Mouse (Mus musculus) MEL (cell line): ENCODE results near the gene Mkrn1. TPM values are rescaled to one million over a fixed set of nuclear protein-coding genes. Genes with fewer than 3 reads are reported as not detected.

ENCODE experiments used
- DNase-seq: peaks from one replicate; pipeline ENCODE4 v3.0.0; 2011; ENCODE audit warnings: low read depth, low spot score
- H3K27ac ChIP-seq: 2 replicates; pipeline ENCODE4 v1.5.1; 2012; ENCODE audit warnings: low read depth, mild to moderate bottlenecking, control low read depth, low read length, moderate library complexity; ENCODE audit not compliant: control insufficient read depth
- H3K27me3 ChIP-seq, 2 experiments: fragments of 150-350 bp in 1 of 2; sonication (generic) in 1 of 2; 2 replicates each; pipeline ENCODE4 v1.6.1; 2012; ENCODE audit warnings: low read length in 2 of 2, mild to moderate bottlenecking in 2 of 2, improper control_type of control experiment in 1 of 2, moderate library complexity in 1 of 2; ENCODE audit not compliant: insufficient read depth in 2 of 2, control insufficient read depth in 1 of 2
- H3K36me3 ChIP-seq, 2 experiments: 2 replicates each; pipeline ENCODE4 v1.6.1; 2012 to 2014; ENCODE audit warnings: low read length in 2 of 2, improper control_type of control experiment in 1 of 2, inconsistent platforms in 1 of 2, mild to moderate bottlenecking in 1 of 2; ENCODE audit not compliant: insufficient read depth in 2 of 2, control insufficient read depth in 1 of 2
- H3K4me1 ChIP-seq, 2 experiments: fragments of 150-350 bp in 1 of 2; sonication (generic) in 1 of 2; 2 replicates each; pipeline ENCODE4 v1.6.1; 2012; ENCODE audit warnings: low read length in 2 of 2, improper control_type of control experiment in 1 of 2, mild to moderate bottlenecking in 1 of 2; ENCODE audit not compliant: insufficient read depth in 2 of 2, control insufficient read depth in 1 of 2
- H3K4me3 ChIP-seq, 2 experiments: fragments of 150-350 bp in 1 of 2; sonication (generic) in 1 of 2; 2 replicates each; pipeline ENCODE4 v1.5.1; 2012; ENCODE audit warnings: low read depth in 2 of 2, low read length in 2 of 2, mild to moderate bottlenecking in 2 of 2, moderate library complexity in 2 of 2, control low read depth in 1 of 2, improper control_type of control experiment in 1 of 2; ENCODE audit not compliant: control insufficient read depth in 1 of 2, insufficient read depth in 1 of 2
- H3K79me2 ChIP-seq: 2 replicates; pipeline ENCODE4 v1.6.1; 2012; ENCODE audit warnings: mild to moderate bottlenecking, low read length, moderate library complexity; ENCODE audit not compliant: control insufficient read depth, poor library complexity, insufficient read depth
- H3K9ac ChIP-seq: 2 replicates; pipeline ENCODE4 v1.6.1; 2012; ENCODE audit warnings: low read depth, mild to moderate bottlenecking, control low read depth, low read length, moderate library complexity; ENCODE audit not compliant: control insufficient read depth, poor library complexity, severe bottlenecking
- H3K9me3 ChIP-seq: fragments of 150-350 bp; sonication (generic); replicated peaks from 2 replicates; pipeline ENCODE4 v1.6.1; 2012; ENCODE audit warnings: mild to moderate bottlenecking, low read length, improper control_type of control experiment, moderate library complexity; ENCODE audit not compliant: insufficient read depth
- BHLHE40 ChIP-seq: IDR thresholded peaks from 2 replicates; pipeline ENCODE4 v1.6.1; 2012; ENCODE audit warnings: low read depth, mild to moderate bottlenecking, inconsistent platforms, low read length, improper control_type of control experiment, borderline replicate concordance
- CHD1 ChIP-seq: IDR thresholded peaks from 2 replicates; pipeline ENCODE4 v1.6.1; 2012; ENCODE audit warnings: low read depth, mild to moderate bottlenecking, inconsistent platforms, low read length, improper control_type of control experiment
- CTCF ChIP-seq, 3 experiments: IDR thresholded peaks in 2 of 3; conservative IDR thresholded peaks in 1 of 3; 2 replicates each; pipeline ENCODE4 v1.5.1; 2011 to 2012; ENCODE audit warnings: low read length in 3 of 3, low read depth in 2 of 3, mild to moderate bottlenecking in 2 of 3, improper control_type of control experiment in 1 of 3, inconsistent platforms in 1 of 3, mixed read lengths in 1 of 3, moderate library complexity in 1 of 3; ENCODE audit not compliant: control insufficient read depth in 1 of 3, insufficient read depth in 1 of 3, poor library complexity in 1 of 3, severe bottlenecking in 1 of 3
- E2F4 ChIP-seq: IDR thresholded peaks from 2 replicates; pipeline ENCODE4 v1.6.1; 2011; ENCODE audit warnings: low read depth, low read length, improper control_type of control experiment, borderline replicate concordance
- ETS1 ChIP-seq: IDR thresholded peaks from 2 replicates; pipeline ENCODE4 v1.6.1; 2012; ENCODE audit warnings: low read depth, mild to moderate bottlenecking, inconsistent platforms, low read length, improper control_type of control experiment, moderate library complexity
- GABPA ChIP-seq: IDR thresholded peaks from 2 replicates; pipeline ENCODE4 v1.6.1; 2012; ENCODE audit warnings: low read depth, mild to moderate bottlenecking, inconsistent platforms, low read length, improper control_type of control experiment, moderate library complexity
- HCFC1 ChIP-seq: IDR thresholded peaks from 2 replicates; pipeline ENCODE4 v1.6.1; 2012; ENCODE audit warnings: low read depth, mild to moderate bottlenecking, inconsistent platforms, low read length, improper control_type of control experiment, moderate library complexity
- JUND ChIP-seq: IDR thresholded peaks from 2 replicates; pipeline ENCODE4 v1.6.1; 2011; ENCODE audit warnings: low read depth, mild to moderate bottlenecking, improper control_type of control experiment, low read length
- KAT2A ChIP-seq: conservative IDR thresholded peaks from 2 replicates; pipeline ENCODE4 v1.6.1; 2012; ENCODE audit warnings: low read depth, low read length, improper control_type of control experiment, inconsistent platforms
- NELFE ChIP-seq: IDR thresholded peaks from 2 replicates; pipeline ENCODE4 v1.6.1; 2011; ENCODE audit warnings: low read depth, low read length, improper control_type of control experiment
- NRF1 ChIP-seq: IDR thresholded peaks from 2 replicates; pipeline ENCODE4 v1.6.1; 2014; ENCODE audit warnings: low read depth, mild to moderate bottlenecking, inconsistent platforms, low read length, improper control_type of control experiment, moderate library complexity; ENCODE audit not compliant: poor library complexity, insufficient read depth, severe bottlenecking
- POLR2AphosphoS2 ChIP-seq: IDR thresholded peaks from 2 replicates; pipeline ENCODE4 v1.6.1; 2011; ENCODE audit warnings: low read length, improper control_type of control experiment
- POLR2AphosphoS5 ChIP-seq: IDR thresholded peaks from 2 replicates; pipeline ENCODE4 v1.6.1; 2012; ENCODE audit warnings: low read depth, borderline replicate concordance, mild to moderate bottlenecking, inconsistent platforms, low read length, moderate library complexity, mixed read lengths
- RAD21 ChIP-seq: IDR thresholded peaks from 2 replicates; pipeline ENCODE4 v1.6.1; 2011; ENCODE audit warnings: mild to moderate bottlenecking, low read depth, low read length, improper control_type of control experiment
- SIN3A ChIP-seq: IDR thresholded peaks from 2 replicates; pipeline ENCODE4 v1.6.1; 2012; ENCODE audit warnings: low read length, improper control_type of control experiment, inconsistent platforms
- SMC3 ChIP-seq: IDR thresholded peaks from 2 replicates; pipeline ENCODE4 v1.6.1; 2011; ENCODE audit warnings: low read depth, low read length, improper control_type of control experiment
- TCF12 ChIP-seq: IDR thresholded peaks from 2 replicates; pipeline ENCODE4 v1.6.1; 2014; ENCODE audit warnings: low read depth, mild to moderate bottlenecking, inconsistent platforms, low read length, improper control_type of control experiment, moderate library complexity
- USF1 ChIP-seq: IDR thresholded peaks from 2 replicates; pipeline ENCODE4 v1.6.1; 2014; ENCODE audit warnings: low read depth, mild to moderate bottlenecking, inconsistent platforms, low read length, improper control_type of control experiment, moderate library complexity
- USF2 ChIP-seq, 2 experiments: IDR thresholded peaks; 2 replicates each; pipeline ENCODE4 v1.6.1; 2011 to 2012; ENCODE audit warnings: improper control_type of control experiment in 2 of 2, low read length in 2 of 2, borderline replicate concordance in 1 of 2, inconsistent platforms in 1 of 2, low read depth in 1 of 2, mild to moderate bottlenecking in 1 of 2; ENCODE audit not compliant: insufficient read depth in 1 of 2
- ZC3H11A ChIP-seq: IDR thresholded peaks from 2 replicates; pipeline ENCODE4 v1.6.1; 2012; ENCODE audit warnings: low read depth, mild to moderate bottlenecking, inconsistent platforms, low read length, improper control_type of control experiment
- ZNF384 ChIP-seq: IDR thresholded peaks from 2 replicates; pipeline ENCODE4 v1.6.1; 2012; ENCODE audit warnings: low read depth, mild to moderate bottlenecking, inconsistent platforms, low read length, improper control_type of control experiment
- polyA plus RNA-seq, 2 experiments: library from polyadenylated mRNA; stranded (reverse) in 1 of 2; unstranded in 1 of 2; fragments of >175 nt in 1 of 2; fragments of >200 nt in 1 of 2; gene quantifications; 2 replicates each; pipeline versions ENCODE4 v1.2.1 to v1.2.4; 2012; ENCODE audit warnings: low replicate concordance in 2 of 2, low read depth in 1 of 2; ENCODE audit not compliant: insufficient read length in 2 of 2, insufficient read depth in 1 of 2, missing spikeins in 1 of 2
- total RNA-seq: library from RNA; depleted of rRNA; stranded (reverse); fragments of 300-350 nt; gene quantifications from 2 replicates; pipeline ENCODE4 v1.2.3, GENCODE M21; 2012

Gene Mkrn1
- total and polyA plus RNA-seq, 3 experiments, result 57.4 to 58.1 TPM; not detected in 1

DNA sequence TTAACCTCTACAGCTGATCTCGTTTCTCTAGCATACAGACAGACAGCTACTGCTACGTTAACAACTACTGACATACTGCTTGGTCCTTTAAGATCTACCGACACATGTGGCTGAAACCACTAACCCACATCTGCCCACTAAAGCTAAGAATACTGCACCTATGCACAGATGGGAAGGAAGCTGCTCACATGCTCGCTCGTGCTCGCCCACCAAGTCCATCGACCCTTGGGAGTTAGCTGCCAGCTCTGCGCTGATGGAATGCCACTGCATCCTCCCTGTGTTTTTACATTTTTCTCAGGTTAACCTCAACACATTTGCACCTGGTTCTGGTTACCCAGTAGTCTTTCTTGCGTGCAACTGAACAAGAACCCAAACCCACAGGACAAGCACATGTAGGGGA is 21.9 kb downstream of the Mkrn1 start:
- TF ChIP-seq E2F4 (no peak), KAT2A (no peak), NRF1 (no peak), POLR2AphosphoS2 (no peak), CHD1 (no peak), HCFC1 (no peak), BHLHE40 (no peak), JUND (no peak), POLR2AphosphoS5 (no peak)
- Histone ChIP-seq H3K4me1 (no peaks in the 10 kb centered on the region), H3K27ac (no peak overlapping the region), H3K9me3 (no peaks in the 10 kb centered on the region), H3K79me2 (no peaks in the 10 kb centered on the region), H3K27me3 (no peaks in the 10 kb centered on the region), H3K4me3 (no peak overlapping the region), H3K9ac (no peak overlapping the region), H3K36me3 (no peaks in the 10 kb centered on the region)
- no peak for DNase-seq

DNA sequence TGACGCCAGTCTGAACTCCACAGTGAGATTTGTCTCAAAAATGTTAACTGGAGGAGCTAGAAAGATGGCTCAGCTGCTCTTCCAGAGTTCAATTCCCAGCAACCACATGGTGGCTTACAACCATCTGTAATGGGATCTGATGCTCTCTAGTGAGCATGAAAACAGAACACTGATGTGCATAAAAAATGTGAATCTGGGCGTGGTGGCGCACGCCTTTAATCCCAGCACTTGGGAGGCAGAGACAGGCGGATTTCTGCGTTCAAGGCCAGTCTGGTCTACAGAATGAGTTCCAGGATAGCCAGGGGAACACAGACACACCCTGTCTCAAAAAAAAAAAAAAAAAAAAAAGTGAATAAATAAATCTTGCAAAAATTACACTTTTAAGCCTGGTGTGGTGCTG is 23.2 kb downstream of the Mkrn1 start:
- no peaks in the 10 kb centered on the region for H3K9me3 ChIP-seq
- DNase-seq, result no peak
- H3K27me3 ChIP-seq, result no peaks in the 10 kb centered on the region
- no peak overlapping the region for H3K4me3 ChIP-seq
- no peak overlapping the region for H3K9ac ChIP-seq
- no peaks in the 10 kb centered on the region for H3K79me2 ChIP-seq
- H3K36me3 ChIP-seq, result no peaks in the 10 kb centered on the region
- TF ChIP-seq USF2 (IDR thresholded peaks at IDR 0.05; ENCODE audit: borderline replicate concordance in 1 of 2, insufficient read depth in 1 of 2, low read depth in 1 of 2, low read length in 2 of 2) (no peak), SMC3 (no peak), ETS1 (no peak), SIN3A (no peak), CHD1 (no peak), TCF12 (no peak), CTCF (IDR thresholded peaks at IDR 0.05 in 2 of 3, conservative IDR thresholded peaks at IDR 0.05 in 1 of 3; ENCODE audit: control insufficient read depth in 1 of 3, insufficient read depth in 1 of 3, low read depth in 2 of 3, low read length in 3 of 3, poor library complexity in 1 of 3, severe bottlenecking in 1 of 3) (no peak), GABPA (no peak), ZC3H11A (no peak), USF1 (no peak), ZNF384 (no peak), JUND (no peak), NELFE (no peak), RAD21 (no peak)
- TF ChIP-seq, all 39 proteins: peak for 0
- H3K27ac ChIP-seq, result no peak overlapping the region
- no peaks in the 10 kb centered on the region for H3K4me1 ChIP-seq
